Mouse (Mus musculus) fibroblast of lung, adult 2 months (primary cell): ENCODE measurements around the gene Inhbe.
"Not testable (repeated sequence)": the region's sequence is repeated elsewhere in the genome, so short reads cannot be mapped to it uniquely, and the experiment has no call there.

Experiments used
- DNase-seq: peaks from one replicate; pipeline ENCODE4 v3.0.0-alpha.2; 2011; ENCODE audit warnings: low read depth

Gene Inhbe

GRCm38 (mm10) chr10:127322669-127323068, 31.5 kb downstream of the Inhbe start:
- DNase-seq: no peak

DNA sequence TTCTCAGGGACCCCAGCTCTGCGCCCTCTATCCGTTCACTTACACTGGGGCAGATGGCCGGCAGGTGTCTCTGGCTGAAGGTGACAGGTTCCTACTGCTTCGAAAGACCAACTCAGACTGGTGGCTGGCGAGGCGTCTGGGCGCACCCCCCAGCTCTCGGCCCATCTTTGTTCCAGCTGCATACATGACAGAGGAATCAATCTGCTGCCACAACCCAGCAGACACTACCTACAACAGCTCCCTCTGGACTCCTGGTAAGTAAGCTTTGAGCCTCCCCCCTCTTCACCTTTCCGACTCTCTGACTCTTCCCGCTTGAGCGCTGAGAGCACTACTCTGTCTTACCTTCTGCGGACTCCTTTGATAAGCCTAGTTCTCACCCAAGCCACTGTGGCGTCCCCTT, 32.0 kb downstream of the Inhbe start:
- no peak for DNase-seq

DNA sequence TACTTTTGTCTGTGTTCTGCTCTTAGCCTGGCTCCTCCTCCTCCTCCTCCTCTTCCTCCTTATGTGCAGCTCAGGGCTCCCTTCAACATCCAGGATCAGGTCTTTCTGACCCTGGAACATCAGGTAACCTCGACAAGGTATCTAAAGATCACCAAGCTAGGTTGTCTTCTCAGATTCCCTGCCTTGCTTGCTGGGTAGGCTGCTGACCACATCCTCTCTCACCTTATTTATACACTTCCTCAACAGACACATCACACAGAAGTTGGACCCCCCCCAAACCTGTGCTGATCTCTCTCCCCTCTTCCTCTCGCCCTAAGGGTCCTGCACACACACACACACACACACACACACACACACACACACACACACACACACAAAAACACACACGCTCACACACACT, 32.6 kb downstream of the Inhbe start, which contains the start of gene Arhgap9:
TSS of gene Arhgap9 (plus strand) at position 344 of the 400 bp plus-strand sequence.
- no peak for DNase-seq

- no peak for DNase-seq
These were observed 34.2 kb downstream of the Inhbe start for GRCm38 (mm10) chr10:127319969-127320368.

GRCm38 (mm10) chr10:127318009-127318408, 36.2 kb downstream of the Inhbe start:
- DNase-seq: no peak

DNA sequence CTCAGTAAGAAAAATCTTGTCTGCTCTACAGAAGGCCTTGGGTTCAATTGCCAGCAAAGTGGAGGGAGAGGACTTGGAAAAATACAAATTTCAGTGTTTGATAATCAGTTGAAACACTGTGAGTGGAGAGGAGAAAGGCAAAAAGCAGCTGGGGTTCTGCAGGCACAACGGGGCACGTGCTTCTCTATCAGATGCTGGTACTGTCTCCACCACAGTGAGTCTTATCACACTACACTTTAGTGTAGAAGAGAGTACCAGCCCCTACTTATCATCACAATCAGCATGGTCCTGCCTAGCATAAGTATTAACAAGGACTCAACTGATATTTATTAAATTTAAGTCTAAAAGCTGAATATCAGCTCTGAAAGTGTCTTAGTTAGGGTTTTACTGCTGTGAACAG, 36.9 kb downstream of the Inhbe start:
- DNase-seq: no peak

- not testable (repeated sequence) for DNase-seq
These were observed 39.3 kb downstream of the Inhbe start for GRCm38 (mm10) chr10:127314950-127315349.

DNA sequence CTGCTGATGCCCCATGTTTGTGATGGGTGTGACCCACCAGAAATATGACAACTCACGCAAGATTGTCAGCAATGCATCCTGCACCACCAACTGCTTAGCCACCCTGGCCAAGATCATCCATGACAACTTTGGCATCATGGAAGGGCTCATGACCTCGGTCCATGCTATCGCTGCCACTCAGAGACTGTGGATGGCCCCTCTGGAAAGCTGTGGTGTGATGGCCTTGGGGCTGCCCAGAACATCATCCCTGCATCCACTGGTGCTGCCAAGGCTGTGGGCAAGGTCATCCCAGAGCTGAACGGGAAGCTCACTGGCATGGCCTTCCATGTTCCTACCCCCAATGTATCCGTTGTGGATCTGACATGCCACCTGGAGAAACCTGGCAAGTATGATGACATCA, 40.7 kb downstream of the Inhbe start:
- DNase-seq: not testable (repeated sequence)

DNA sequence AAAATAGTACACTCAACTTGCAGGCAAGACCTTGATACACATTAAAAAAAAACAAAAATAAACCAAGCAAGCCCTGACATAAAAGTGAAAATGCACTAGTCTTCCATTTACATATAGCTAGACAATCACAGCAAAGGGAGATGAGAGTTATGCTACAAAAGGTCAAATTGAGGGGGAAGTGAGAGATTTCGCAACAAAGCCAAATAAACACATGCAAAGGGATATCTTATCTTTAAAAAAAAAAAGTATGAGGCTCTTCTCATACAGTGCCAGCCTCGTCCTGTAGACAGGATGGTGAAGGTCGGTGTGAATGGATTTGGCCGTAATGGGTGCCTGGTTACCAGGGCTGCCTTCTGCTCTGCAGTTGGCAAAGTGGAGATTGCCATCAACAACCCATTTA, 41.4 kb downstream of the Inhbe start:
- no peak for DNase-seq

DNA sequence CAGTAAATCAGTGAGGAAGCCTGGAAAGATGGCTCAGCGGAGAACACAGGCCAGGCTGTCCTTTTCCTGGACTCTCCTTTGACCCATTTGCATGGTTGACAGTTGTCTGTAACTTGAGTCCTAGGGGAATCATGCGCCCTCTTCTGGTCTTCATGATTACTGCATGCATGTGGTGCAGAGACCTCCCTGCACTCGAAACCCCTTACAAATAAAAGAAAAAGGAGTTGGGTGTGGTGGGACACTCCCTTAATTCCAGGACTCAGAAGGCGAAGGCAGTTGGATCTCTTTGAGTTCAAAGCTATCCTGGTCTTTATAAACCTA, 41.9 kb downstream of the Inhbe start:
- DNase-seq: peak; percentile 66

DNA sequence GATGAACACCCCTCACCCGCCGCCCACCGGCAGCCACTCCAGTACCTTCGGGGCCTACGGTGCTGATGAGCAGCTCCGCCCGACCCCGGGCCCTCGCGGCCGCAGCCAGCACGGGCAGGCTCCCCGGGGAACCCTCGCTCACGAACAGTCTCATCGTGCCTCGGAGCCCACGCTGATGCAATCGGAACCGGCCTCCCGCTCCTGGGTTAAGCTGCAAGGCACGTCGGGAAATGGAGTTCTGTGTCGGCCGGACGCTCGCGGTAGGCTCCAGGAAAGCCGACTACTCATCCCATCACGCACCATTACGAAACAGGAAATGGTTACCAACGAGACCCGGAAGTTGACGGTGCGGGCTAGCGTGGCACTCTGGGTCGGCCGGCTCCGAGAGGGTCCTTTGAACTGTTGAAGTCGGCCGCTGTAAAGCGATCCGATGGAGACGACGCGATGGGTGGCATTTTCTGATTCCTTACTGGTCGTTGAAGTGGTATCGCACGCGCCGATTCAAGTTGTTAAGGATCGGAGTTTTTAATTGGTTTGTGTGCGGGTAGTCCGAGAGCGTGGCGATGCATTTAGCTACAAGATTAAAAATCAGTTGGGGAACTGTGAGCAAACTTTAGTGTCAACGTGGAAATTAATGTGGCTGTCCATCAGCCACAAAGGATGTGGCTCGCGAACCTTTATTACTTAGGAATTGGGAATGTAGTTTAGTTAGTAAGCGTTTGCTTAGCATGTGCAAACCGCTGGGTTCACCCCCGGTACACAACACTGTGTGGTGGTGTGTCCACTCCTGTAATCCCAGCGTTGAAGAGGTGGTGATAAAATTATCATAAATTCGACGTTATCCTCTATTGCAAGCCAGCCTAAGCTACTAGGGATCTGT, 42.5 kb downstream of the Inhbe start, which contains the start of gene Mars:
TSS of gene Mars (minus strand) at position 311 of the 880 bp plus-strand sequence.
- DNase-seq: peak; percentile 91

DNA sequence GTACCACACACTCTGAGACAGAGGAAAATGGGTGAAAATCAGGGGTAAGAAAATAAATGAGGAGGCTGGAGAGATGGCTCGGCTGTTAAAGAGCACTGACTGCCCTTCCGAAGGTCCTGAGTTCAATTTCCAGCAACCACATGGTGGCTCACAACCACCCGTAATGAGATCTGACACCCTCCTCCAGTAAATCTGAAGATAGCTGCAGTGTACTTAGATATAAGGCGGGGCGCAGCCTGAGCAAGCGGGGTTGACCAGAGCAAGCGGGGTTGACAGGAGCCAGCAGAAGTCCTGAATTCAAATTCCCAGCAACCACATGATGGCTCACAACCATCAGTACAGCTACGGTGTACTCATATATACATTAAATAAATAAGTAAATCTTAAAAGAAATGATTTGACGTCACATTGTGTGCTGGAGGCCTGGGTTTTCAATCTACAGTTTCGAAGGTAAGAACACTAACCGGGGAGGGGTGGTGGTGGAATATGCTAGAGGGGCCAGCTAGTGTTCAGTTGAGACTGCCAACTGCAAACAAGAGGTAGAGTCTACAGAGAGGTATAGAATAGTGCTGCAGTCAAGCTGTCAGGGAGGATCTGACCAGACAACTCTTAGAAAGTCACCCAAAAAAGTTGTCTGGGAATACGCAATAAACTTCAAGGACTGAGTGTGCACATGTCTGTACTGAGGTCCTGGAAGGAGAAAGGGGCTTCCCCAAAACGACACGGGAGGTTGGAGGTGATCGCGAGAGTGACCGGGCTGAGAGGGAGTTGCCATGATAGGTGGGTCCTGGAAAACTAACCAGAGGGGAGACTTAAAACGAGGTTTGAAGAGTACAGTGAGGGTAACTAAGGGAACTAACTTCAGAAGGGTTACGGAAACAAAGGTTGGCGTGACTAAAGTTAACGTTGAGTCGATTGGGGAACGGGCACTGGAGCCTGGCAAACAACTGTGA, 43.4 kb downstream of the Inhbe start:
- DNase-seq: peak; percentile 29

DNA sequence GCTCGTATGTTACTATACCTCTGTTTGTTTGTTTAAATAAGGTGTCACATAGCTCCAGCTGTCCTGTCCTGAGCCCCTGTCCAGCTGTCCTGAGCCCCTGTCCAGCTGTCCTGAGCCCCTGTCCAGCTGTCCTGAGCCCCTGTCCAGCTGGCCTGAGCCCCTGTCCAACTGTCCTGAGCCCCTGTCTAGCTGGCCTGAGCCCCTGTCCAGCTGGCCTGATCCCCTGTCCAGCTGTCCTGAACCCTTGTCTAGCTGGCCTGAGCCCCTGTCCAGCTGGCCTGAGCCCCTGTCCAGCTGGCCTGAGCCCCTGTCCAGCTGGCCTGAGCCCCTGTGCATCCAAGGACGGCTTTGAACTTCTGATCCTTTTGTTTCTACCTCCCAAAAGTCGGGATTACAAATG, 45.0 kb downstream of the Inhbe start:
- not testable (repeated sequence) for DNase-seq

- no peak for DNase-seq
These were observed 51.1 kb downstream of the Inhbe start for GRCm38 (mm10) chr10:127303136-127303535.

- DNase-seq: no peak
These were observed 53.9 kb downstream of the Inhbe start for GRCm38 (mm10) chr10:127300361-127300760.
